Mouse (Mus musculus) brain, embryonic 14.5 days (tissue): ENCODE measurements around the gene Plxnd1. TPM values are rescaled to one million over a fixed set of nuclear protein-coding genes. Genes with fewer than 3 reads are reported as not detected.

Source experiments
- DNase-seq: peaks from one replicate; pipeline ENCODE4 v3.0.0-alpha.2; 2011; ENCODE audit warnings: low read depth
- CTCF ChIP-seq: fragments of 200-500 bp; IDR thresholded peaks from 2 replicates; pipeline ENCODE4 v1.5.1; 2012; ENCODE audit warnings: inconsistent platforms, mild to moderate bottlenecking, moderate library complexity, borderline replicate concordance; ENCODE audit not compliant: insufficient read depth, insufficient read length; ENCODE audit errors: extremely low read depth
- POLR2A ChIP-seq: fragments of 200-500 bp; IDR thresholded peaks from 2 replicates; pipeline ENCODE4 v1.6.1; 2012; ENCODE audit warnings: mild to moderate bottlenecking, inconsistent platforms, borderline replicate concordance; ENCODE audit not compliant: poor library complexity, insufficient read depth, insufficient read length, severe bottlenecking; ENCODE audit errors: extremely low read depth
- polyA plus RNA-seq: library from polyadenylated mRNA; depleted of rRNA; stranded (reverse); fragments of >200 nt; gene quantifications from 2 replicates; pipeline ENCODE4 v1.2.3, GENCODE M21; 2012; rRNA removed

The Plxnd1 gene
- polyA plus RNA-seq, 1 experiment, result 38.5 TPM

DNA sequence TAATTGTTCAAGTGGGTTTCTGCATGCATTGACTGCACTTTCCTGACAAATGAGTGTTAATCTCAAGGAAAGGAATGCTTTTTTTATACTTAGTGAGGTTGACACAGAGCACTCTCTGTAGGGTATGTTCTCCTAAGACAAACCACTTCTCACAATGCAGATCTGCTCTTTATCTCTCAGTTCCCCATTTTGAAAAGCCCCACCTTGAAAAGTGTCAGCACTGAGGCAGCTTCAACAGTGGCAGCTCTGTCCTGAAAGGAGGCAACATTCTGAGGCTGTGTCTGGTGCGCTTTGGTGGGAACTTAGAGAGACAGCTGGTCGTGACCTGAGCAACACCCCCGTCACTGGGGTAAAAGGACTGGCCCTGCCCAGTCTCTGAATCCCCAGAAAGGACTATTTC lies 85.8 kb downstream of the Plxnd1 start:
- DNase-seq, result no peak
- TF ChIP-seq CTCF, result no peak
- no peak for TF ChIP-seq POLR2A

DNA sequence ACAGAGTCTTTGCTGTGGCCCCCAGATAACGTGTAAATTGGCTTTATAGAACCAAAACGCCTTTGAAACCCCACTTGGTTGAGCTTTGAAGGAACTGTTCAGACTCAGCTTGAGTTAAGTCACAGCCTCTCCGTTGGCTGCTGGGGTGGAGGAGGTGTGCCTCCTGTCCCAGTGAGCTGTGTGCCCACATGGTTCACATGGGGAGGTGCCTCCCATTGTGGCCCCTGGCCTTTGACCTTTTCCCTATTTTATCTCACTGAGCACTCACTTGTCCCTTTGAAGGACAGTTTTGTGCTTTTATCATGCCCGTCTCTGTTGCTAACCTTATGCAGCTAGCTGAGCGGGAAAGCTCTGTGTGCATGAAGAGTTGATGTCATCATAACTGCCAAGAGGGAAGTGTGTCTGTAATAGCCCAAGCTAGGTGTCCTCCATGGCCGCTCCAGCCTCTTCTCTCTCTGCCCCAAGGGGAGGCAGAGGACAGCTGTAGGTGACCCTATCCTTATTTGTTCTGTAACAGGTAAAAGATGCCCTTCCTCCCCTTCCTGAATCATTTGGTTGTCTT lies 86.3 kb downstream of the Plxnd1 start:
- no peak for DNase-seq

DNA sequence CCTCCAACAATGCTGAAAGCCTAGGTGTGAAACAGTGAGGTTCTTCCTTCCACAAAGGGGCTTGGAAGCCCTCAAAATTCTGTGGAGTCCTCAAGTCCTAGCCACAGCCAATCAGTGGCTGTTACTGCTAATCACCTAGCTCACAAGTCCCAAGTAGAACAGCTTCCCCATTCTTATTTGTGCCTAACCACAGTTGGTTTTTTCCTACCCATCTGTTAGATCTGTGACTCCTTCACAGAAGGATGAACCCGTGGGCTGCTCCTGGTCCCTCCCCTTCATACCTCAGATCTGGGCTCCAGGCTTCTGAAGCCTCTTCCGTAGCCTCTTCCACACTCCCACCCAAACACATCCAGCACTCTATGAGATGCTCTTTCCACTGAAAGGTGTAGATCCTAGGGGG lies 87.9 kb downstream of the Plxnd1 start:
- TF ChIP-seq CTCF (no peak), POLR2A (no peak)
- no peak for DNase-seq

More for the DNA sequence above, 86.3 kb downstream of the Plxnd1 start:
- TF ChIP-seq CTCF, result no peak
- TF ChIP-seq POLR2A, result no peak

DNA sequence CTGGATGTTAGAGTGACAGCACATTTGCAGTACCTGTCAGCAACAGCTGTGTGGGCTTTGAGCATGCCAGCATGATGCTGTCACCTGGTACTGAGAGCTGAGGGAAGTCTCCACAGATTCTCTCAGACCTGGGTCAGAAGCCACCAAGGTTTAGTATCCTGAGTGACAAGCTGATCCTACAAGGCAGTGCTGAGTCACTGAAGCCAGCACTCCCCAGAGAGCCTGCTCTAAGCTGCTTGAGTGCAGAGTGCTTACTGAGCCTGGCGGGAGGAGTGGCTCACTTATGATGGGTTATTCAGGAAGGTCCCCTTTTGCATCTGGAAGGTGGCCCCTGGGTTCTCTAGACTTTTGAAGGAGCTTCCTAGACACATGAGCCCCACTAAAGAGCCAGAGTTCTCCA lies 88.3 kb downstream of the Plxnd1 start:
- DNase-seq, result no peak
- TF ChIP-seq POLR2A, result no peak
- TF ChIP-seq CTCF, result no peak

DNA sequence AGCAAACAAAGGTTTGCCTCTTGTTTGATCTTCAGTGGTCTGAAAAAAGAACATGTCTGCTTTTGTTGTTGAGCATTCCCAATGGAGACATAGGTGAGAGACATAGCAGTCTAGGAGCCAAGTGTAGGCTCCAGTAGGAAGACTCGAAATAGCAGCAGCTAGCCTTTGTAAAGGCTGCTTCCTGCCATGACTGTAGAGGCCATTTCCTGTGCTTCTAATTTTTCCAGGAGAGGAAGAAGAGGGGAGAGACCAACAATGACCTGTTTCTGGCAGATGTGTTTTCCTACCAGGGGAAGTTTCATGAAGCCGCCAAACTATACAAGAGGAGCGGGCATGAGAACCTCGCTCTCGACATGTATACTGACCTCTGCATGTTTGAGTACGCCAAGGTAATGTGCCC lies 89.2 kb downstream of the Plxnd1 start:
- DNase-seq, result no peak
- TF ChIP-seq POLR2A (no peak), CTCF (no peak)

Other genes with a start within 250 kb of the Plxnd1 start
- 1.1 and 1.6 TPM in 2 replicates for gene Tmem40, start 232.6 kb downstream of the Plxnd1 start, polyA plus RNA-seq
- gene Cand2, start 220.5 kb downstream of the Plxnd1 start, polyA plus RNA-seq, result 30.5 and 37.1 TPM in 2 replicates
- gene Rpl32, start 186.3 kb downstream of the Plxnd1 start, polyA plus RNA-seq, result 1,840 and 1,952 TPM in 2 replicates
- gene Efcab12, start 156.6 kb downstream of the Plxnd1 start, polyA plus RNA-seq, result 4.0 and 4.8 TPM in 2 replicates
- 10.2 and 12.8 TPM in 2 replicates for gene Mbd4, start 141.6 kb downstream of the Plxnd1 start, polyA plus RNA-seq
- gene Ift122, start 141.5 kb downstream of the Plxnd1 start, polyA plus RNA-seq, result 28.1 and 28.9 TPM in 2 replicates
- gene Rho, start 63.3 kb downstream of the Plxnd1 start, polyA plus RNA-seq, result 1.9 and 2.1 TPM in 2 replicates
- gene H1foo, start 50.1 kb downstream of the Plxnd1 start, polyA plus RNA-seq, result not detected in 2 replicates
- 50.5 and 56.1 TPM in 2 replicates for gene Tmcc1, start 198.5 kb upstream of the Plxnd1 start, polyA plus RNA-seq
- gene Washc2, start 213.0 kb upstream of the Plxnd1 start, polyA plus RNA-seq, result 103 and 105 TPM in 2 replicates